Mouse (Mus musculus): ENCODE data around the gene Dchs1.

Gene Dchs1

GRCm38 (mm10) chr7:105787285-105788140 is at the start of gene Dchs1:
TSS of gene Dchs1 (minus strand) at chr7:105787654.
- DNase-seq, result peak; percentile 94

GRCm38 (mm10) chr7:105824281-105824680 is 36.8 kb upstream of the Dchs1 start:
- DNase-seq, result peak; percentile 82

GRCm38 (mm10) chr7:105818483-105818882 is 31.0 kb upstream of the Dchs1 start:
- no peak for DNase-seq

GRCm38 (mm10) chr7:105816736-105817135 is 29.3 kb upstream of the Dchs1 start:
- DNase-seq, result no peak

- peak; percentile 88 for DNase-seq
Measured at GRCm38 (mm10) chr7:105813326-105813725, 25.9 kb upstream of the Dchs1 start.

- peak; percentile 91 for DNase-seq
Measured at GRCm38 (mm10) chr7:105812566-105812965, 25.1 kb upstream of the Dchs1 start.

GRCm38 (mm10) chr7:105811516-105811915 is 24.1 kb upstream of the Dchs1 start:
- DNase-seq, result no peak

- peak; percentile 100 for DNase-seq
Measured at GRCm38 (mm10) chr7:105810877-105811489, 23.5 kb upstream of the Dchs1 start, which contains the start of gene Mrpl17. TSS of gene Mrpl17 (minus strand) at chr7:105811099.

GRCm38 (mm10) chr7:105810280-105810876 is 22.9 kb upstream of the Dchs1 start:
- DNase-seq, result no peak

- peak; percentile 87 for DNase-seq
Measured at GRCm38 (mm10) chr7:105809836-105810235, 22.4 kb upstream of the Dchs1 start.

GRCm38 (mm10) chr7:105808385-105808784 is 20.9 kb upstream of the Dchs1 start:
- DNase-seq, result peak; percentile 96

GRCm38 (mm10) chr7:105806716-105807115 is 19.3 kb upstream of the Dchs1 start:
- peak; percentile 30 for DNase-seq

GRCm38 (mm10) chr7:105806125-105806524 is 18.7 kb upstream of the Dchs1 start:
- peak; percentile 39 for DNase-seq

GRCm38 (mm10) chr7:105803428-105803827 is 16.0 kb upstream of the Dchs1 start:
- peak; percentile 80 for DNase-seq

- peak; percentile 51 for DNase-seq
Measured at GRCm38 (mm10) chr7:105802771-105803170, 15.3 kb upstream of the Dchs1 start.

GRCm38 (mm10) chr7:105802312-105802711 is 14.9 kb upstream of the Dchs1 start:
- peak; percentile 17 for DNase-seq

GRCm38 (mm10) chr7:105796972-105797371 is 9.5 kb upstream of the Dchs1 start:
- DNase-seq, result peak; percentile 64

- peak; percentile 70 for DNase-seq
Measured at GRCm38 (mm10) chr7:105795759-105796366, 8.4 kb upstream of the Dchs1 start.

- peak; percentile 97 for DNase-seq
Measured at GRCm38 (mm10) chr7:105793701-105794100, 6.2 kb upstream of the Dchs1 start.

GRCm38 (mm10) chr7:105791147-105791546 is 3.7 kb upstream of the Dchs1 start:
- DNase-seq, result peak; percentile 10

GRCm38 (mm10) chr7:105786506-105787284 is 759 bp downstream of the Dchs1 start:
- peak; percentile 93 for DNase-seq

- DNase-seq, result peak; percentile 86
Measured at GRCm38 (mm10) chr7:105784556-105784955, 2.9 kb downstream of the Dchs1 start.
